Mouse (Mus musculus): Measurements from ENCODE around the gene Dnaaf5.
A peak's percentile ranks its signal among the peaks of the same experiment; 100 is the strongest.

Gene Dnaaf5

GRCm38 (mm10) chr5:139149681-139150602 is at the start of gene Dnaaf5, which contains the start of gene Prkar1b:
Dnaaf5 (plus strand) TSS chr5:139150223.
Prkar1b (minus strand) TSS chr5:139150001.
- peak; percentile 96 to 97 for DNase-seq (ENCODE audit: low spot score in 2 of 2)

GRCm38 (mm10) chr5:139101783-139102182 is 48.2 kb upstream of the Dnaaf5 start:
- DNase-seq (ENCODE audit: low spot score in 2 of 2), result peak in 1 of 2 experiments; percentile 15

- DNase-seq (ENCODE audit: low spot score in 2 of 2), result no peak
These were observed 42.2 kb upstream of the Dnaaf5 start for GRCm38 (mm10) chr5:139107815-139108214.

GRCm38 (mm10) chr5:139110140-139110855 is 39.7 kb upstream of the Dnaaf5 start:
- no peak for DNase-seq (ENCODE audit: low spot score in 2 of 2)

GRCm38 (mm10) chr5:139111991-139112390 is 38.0 kb upstream of the Dnaaf5 start:
- no peak for DNase-seq (ENCODE audit: low spot score in 2 of 2)

GRCm38 (mm10) chr5:139112418-139112817 is 37.6 kb upstream of the Dnaaf5 start:
- DNase-seq (ENCODE audit: low spot score in 2 of 2), result no peak

- no peak for DNase-seq (ENCODE audit: low spot score in 2 of 2)
These were observed 35.1 kb upstream of the Dnaaf5 start for GRCm38 (mm10) chr5:139114876-139115275.

GRCm38 (mm10) chr5:139115507-139115906 is 34.5 kb upstream of the Dnaaf5 start:
- DNase-seq (ENCODE audit: low spot score in 2 of 2), result no peak

- peak; percentile 45 to 66 for DNase-seq (ENCODE audit: low spot score in 2 of 2)
These were observed 31.7 kb upstream of the Dnaaf5 start for GRCm38 (mm10) chr5:139118139-139118960.

- no peak for DNase-seq (ENCODE audit: low spot score in 2 of 2)
These were observed 31.1 kb upstream of the Dnaaf5 start for GRCm38 (mm10) chr5:139118961-139119276.

- no peak for DNase-seq (ENCODE audit: low spot score in 2 of 2)
These were observed 24.3 kb upstream of the Dnaaf5 start for GRCm38 (mm10) chr5:139125717-139126116.

- DNase-seq (ENCODE audit: low spot score in 2 of 2), result no peak
These were observed 21.5 kb upstream of the Dnaaf5 start for GRCm38 (mm10) chr5:139128476-139129065.

- no peak for DNase-seq (ENCODE audit: low spot score in 2 of 2)
These were observed 20.9 kb upstream of the Dnaaf5 start for GRCm38 (mm10) chr5:139129078-139129477.

GRCm38 (mm10) chr5:139129572-139130151 is 20.4 kb upstream of the Dnaaf5 start:
- no peak for DNase-seq (ENCODE audit: low spot score in 2 of 2)

- no peak for DNase-seq (ENCODE audit: low spot score in 2 of 2)
These were observed 19.7 kb upstream of the Dnaaf5 start for GRCm38 (mm10) chr5:139130351-139130750.

- DNase-seq (ENCODE audit: low spot score in 2 of 2), result no peak
These were observed 15.5 kb upstream of the Dnaaf5 start for GRCm38 (mm10) chr5:139134501-139134900.

GRCm38 (mm10) chr5:139136341-139136740 is 13.7 kb upstream of the Dnaaf5 start:
- no peak for DNase-seq (ENCODE audit: low spot score in 2 of 2)

GRCm38 (mm10) chr5:139137176-139137575 is 12.8 kb upstream of the Dnaaf5 start:
- no peak for DNase-seq (ENCODE audit: low spot score in 2 of 2)

GRCm38 (mm10) chr5:139138261-139138925 is 11.6 kb upstream of the Dnaaf5 start:
- no peak for DNase-seq (ENCODE audit: low spot score in 2 of 2)

GRCm38 (mm10) chr5:139138926-139139472 is 11.0 kb upstream of the Dnaaf5 start:
- DNase-seq (ENCODE audit: low spot score in 2 of 2), result no peak
